Mouse (Mus musculus) forebrain, embryonic 13.5 days (tissue): ENCODE results near the gene Zmpste24. TPM values are rescaled to one million over a fixed set of nuclear protein-coding genes. Genes with fewer than 3 reads are reported as not detected.

ENCODE experiments used
- ATAC-seq: fragments of 200-750 bp; cut with Nextera tagmentation; 2 replicates; pipeline ENCODE4 v1.8.0; 2017
- H3K27ac ChIP-seq: fragments of 300-500 bp; sonication (generic); 2 replicates; pipeline ENCODE4 v1.5.1; 2015; ENCODE audit warnings: inconsistent platforms, mild to moderate bottlenecking, moderate library complexity
- H3K27me3 ChIP-seq: fragments of 300-500 bp; sonication (generic); 2 replicates; pipeline ENCODE4 v1.6.1; 2015; ENCODE audit warnings: mild to moderate bottlenecking, inconsistent platforms
- H3K36me3 ChIP-seq: fragments of 300-500 bp; sonication (generic); 2 replicates; pipeline ENCODE4 v1.6.1; 2015; ENCODE audit warnings: mild to moderate bottlenecking, inconsistent platforms; ENCODE audit not compliant: poor library complexity, severe bottlenecking
- H3K4me1 ChIP-seq: fragments of 300-500 bp; sonication (generic); 2 replicates; pipeline ENCODE4 v1.6.1; 2015; ENCODE audit warnings: inconsistent platforms
- H3K4me2 ChIP-seq: fragments of 300-500 bp; sonication (generic); 2 replicates; pipeline ENCODE4 v1.6.1; 2015; ENCODE audit warnings: inconsistent platforms, mild to moderate bottlenecking, moderate library complexity
- H3K4me3 ChIP-seq: fragments of 300-500 bp; sonication (generic); 2 replicates; pipeline ENCODE4 v1.5.1; 2015; ENCODE audit warnings: mild to moderate bottlenecking, inconsistent platforms
- H3K9ac ChIP-seq: fragments of 300-500 bp; sonication (generic); 2 replicates; pipeline ENCODE4 v1.6.1; 2015; ENCODE audit warnings: mild to moderate bottlenecking, inconsistent platforms
- H3K9me3 ChIP-seq: fragments of 300-500 bp; sonication (generic); replicated peaks from 2 replicates; pipeline ENCODE4 v1.6.1; 2016; ENCODE audit warnings: inconsistent platforms
- WGBS: fragments of 180-500 bp; shearing (Covaris S2); methylation state at CpG from one replicate; pipeline ENCODE4 v1.1.7; 2015; 5-methylcytosine and 5-hydroxymethylcytosine counted together
- polyA plus RNA-seq: library from polyadenylated mRNA; unstranded; fragments of >200 nt; fragmentation: Nextera tagmentation; extraction: Ambion mirVana; gene quantifications from 2 replicates; pipeline ENCODE4 v1.2.1, GENCODE M21; 2015

Zmpste24 gene
- polyA plus RNA-seq, 1 experiment from 2014 or later = 28.1 TPM

- ATAC-seq = no peak
Observed at GRCm38 (mm10) chr4:121028659-121029392, 69.2 kb downstream of the Zmpste24 start.

DNA sequence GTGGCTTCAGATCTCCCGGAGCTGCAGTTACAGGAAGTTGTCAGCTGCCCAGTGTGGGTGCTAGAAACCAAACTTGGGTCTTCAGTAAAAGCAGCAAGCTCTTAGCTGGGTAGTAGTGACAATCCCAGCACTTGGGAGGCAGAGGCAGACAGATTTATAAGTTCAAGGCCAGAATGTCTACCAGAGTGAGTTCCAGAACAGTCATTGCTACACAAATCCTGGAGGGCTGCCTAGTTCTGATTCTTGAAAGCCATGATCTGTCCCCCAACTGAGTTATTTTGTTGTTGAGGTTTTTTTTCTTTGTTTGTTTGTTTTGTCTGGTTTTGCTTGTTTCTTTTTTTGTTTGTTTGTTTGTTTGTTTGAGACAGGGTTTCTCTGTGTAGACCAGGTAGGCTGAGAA is 69.9 kb downstream of the Zmpste24 start:
- Histone ChIP-seq H3K9me3 (no peaks in the 10 kb centered on the region), H3K27me3 (no peaks in the 10 kb centered on the region), H3K27ac (no peak overlapping the region), H3K9ac (no peak overlapping the region), H3K4me2 (no peak overlapping the region), H3K4me1 (no peaks in the 10 kb centered on the region), H3K36me3 (no peaks in the 10 kb centered on the region), H3K4me3 (no peak overlapping the region)
- WGBS = 84% methylated on average over 1 of the region's 1 CpGs
- no peak for ATAC-seq

More at GRCm38 (mm10) chr4:121028659-121029392, 69.2 kb downstream of the Zmpste24 start:
- no peaks in the 10 kb centered on the region for H3K4me1 ChIP-seq
- no peak overlapping the region for H3K27ac ChIP-seq
- H3K36me3 ChIP-seq = no peaks in the 10 kb centered on the region
- H3K9ac ChIP-seq = no peak overlapping the region
- H3K9me3 ChIP-seq = no peaks in the 10 kb centered on the region
- no peaks in the 10 kb centered on the region for H3K27me3 ChIP-seq
- no peak overlapping the region for H3K4me3 ChIP-seq
- no peak overlapping the region for H3K4me2 ChIP-seq
- 25% methylated on average over 14 of the region's 14 CpGs for WGBS

GRCm38 (mm10) chr4:121025681-121026080 is 72.4 kb downstream of the Zmpste24 start:
- Histone ChIP-seq H3K4me2 (no peak overlapping the region), H3K4me3 (no peak overlapping the region), H3K36me3 (no peaks in the 10 kb centered on the region), H3K27me3 (no peaks in the 10 kb centered on the region), H3K9me3 (no peaks in the 10 kb centered on the region), H3K4me1 (no peaks in the 10 kb centered on the region), H3K27ac (no peak overlapping the region), H3K9ac (no peak overlapping the region)
- WGBS = 61% methylated on average over 2 of the region's 2 CpGs
- ATAC-seq = no peak

GRCm38 (mm10) chr4:121023941-121024340 is 74.1 kb downstream of the Zmpste24 start:
- Histone ChIP-seq H3K4me2 (no peak overlapping the region), H3K4me3 (no peak overlapping the region), H3K27me3 (no peaks in the 10 kb centered on the region), H3K4me1 (no peaks in the 10 kb centered on the region), H3K36me3 (no peaks in the 10 kb centered on the region), H3K27ac (no peak overlapping the region), H3K9ac (no peak overlapping the region), H3K9me3 (no peaks in the 10 kb centered on the region)
- ATAC-seq = no peak
- WGBS = 91% methylated on average over 2 of the region's 2 CpGs

- Histone ChIP-seq H3K9me3 (no peaks in the 10 kb centered on the region), H3K36me3 (no peaks in the 10 kb centered on the region), H3K9ac (no peak overlapping the region), H3K27ac (no peak overlapping the region), H3K27me3 (no peaks in the 10 kb centered on the region), H3K4me3 (no peak overlapping the region), H3K4me2 (no peak overlapping the region), H3K4me1 (no peaks in the 10 kb centered on the region)
- WGBS = 86% methylated on average over 7 of the region's 7 CpGs
- ATAC-seq = no peak
Observed at GRCm38 (mm10) chr4:121023464-121023863, 74.6 kb downstream of the Zmpste24 start.

DNA sequence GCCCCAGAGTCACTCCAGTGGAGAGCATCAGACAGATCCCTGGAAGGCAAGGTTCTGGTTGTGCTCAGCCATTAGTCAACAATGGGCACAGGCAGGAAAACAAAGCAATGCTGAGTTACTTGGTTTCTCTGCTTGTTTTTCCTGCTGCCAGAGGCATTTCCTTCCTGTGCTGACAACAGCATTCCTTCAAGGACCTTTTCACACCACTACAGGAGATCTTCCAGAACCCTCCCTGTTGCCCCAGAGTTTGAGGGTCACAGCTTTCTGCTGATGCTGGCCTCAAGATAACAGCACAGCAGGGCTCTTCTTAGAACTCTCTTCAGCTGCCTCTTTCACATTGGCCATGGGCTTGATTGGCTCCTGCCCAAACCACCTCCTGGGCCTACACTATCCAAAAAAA is 76.1 kb downstream of the Zmpste24 start:
- Histone ChIP-seq H3K9ac (no peak overlapping the region), H3K4me3 (no peak overlapping the region), H3K36me3 (no peaks in the 10 kb centered on the region), H3K27ac (no peak overlapping the region), H3K4me1 (peaks cover 3% of the 10 kb centered on the region; the same call in 1 of the 2 replicates), H3K4me2 (no peak overlapping the region), H3K27me3 (no peaks in the 10 kb centered on the region), H3K9me3 (no peaks in the 10 kb centered on the region)
- no peak for ATAC-seq

GRCm38 (mm10) chr4:121020040-121020790 is 77.8 kb downstream of the Zmpste24 start:
- Histone ChIP-seq H3K27me3 (no peaks in the 10 kb centered on the region), H3K9me3 (no peaks in the 10 kb centered on the region), H3K4me1 (peaks cover 15% of the 10 kb centered on the region), H3K9ac (no peak overlapping the region), H3K27ac (no peak overlapping the region), H3K4me2 (no peak overlapping the region), H3K4me3 (no peak overlapping the region), H3K36me3 (no peaks in the 10 kb centered on the region)
- 58% methylated on average over 10 of the region's 10 CpGs for WGBS
- no peak for ATAC-seq

GRCm38 (mm10) chr4:121018250-121018649 is 79.8 kb downstream of the Zmpste24 start:
- Histone ChIP-seq H3K4me2 (no peak overlapping the region), H3K36me3 (no peaks in the 10 kb centered on the region), H3K9ac (no peak overlapping the region), H3K4me1 (peaks cover 18% of the 10 kb centered on the region), H3K27me3 (no peaks in the 10 kb centered on the region), H3K9me3 (no peaks in the 10 kb centered on the region), H3K4me3 (no peak overlapping the region), H3K27ac (no peak overlapping the region)
- WGBS = 92% methylated on average over 3 of the region's 3 CpGs
- ATAC-seq = no peak

DNA sequence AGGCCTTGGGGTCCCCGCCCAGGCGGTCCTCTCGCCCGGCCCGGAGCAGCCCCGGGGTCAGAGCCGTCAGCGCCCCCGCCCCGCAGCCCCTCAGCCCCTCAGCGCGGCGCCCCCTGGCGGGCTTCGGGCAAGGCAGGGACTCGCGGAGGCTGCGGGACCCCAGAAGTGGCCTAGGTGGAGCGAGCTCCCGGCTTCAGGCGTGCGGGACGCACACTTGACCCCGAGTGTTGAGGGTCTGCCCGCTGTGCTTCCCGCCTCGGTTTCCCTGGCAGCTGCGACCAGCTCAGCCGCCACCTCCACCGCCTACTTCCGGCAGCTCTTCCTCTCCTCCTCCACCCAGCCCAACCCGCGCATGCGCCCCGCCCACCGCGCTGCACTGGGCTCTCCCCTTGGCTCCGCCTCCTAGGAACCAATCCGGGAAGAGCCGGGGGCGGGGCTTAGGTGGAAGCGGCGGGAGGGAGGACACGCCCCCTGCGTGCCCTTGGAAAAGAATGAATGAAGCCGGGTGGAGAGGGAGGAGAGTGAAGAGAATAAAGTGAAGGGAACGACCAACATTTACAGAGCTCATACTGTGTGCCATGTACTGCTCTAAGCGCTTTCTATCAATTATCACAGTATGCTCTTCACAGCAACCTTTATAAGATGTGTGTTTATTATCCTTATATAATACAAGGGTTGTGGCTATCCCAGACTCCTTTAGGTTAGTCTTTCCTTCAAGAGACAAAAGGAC is 80.9 kb downstream of the Zmpste24 start, which contains the start of gene Smap2:
Smap2 (minus strand) TSS at position 320 of the 730 bp plus-strand sequence.
- Histone ChIP-seq H3K4me3 (peak within 1 kb of the TSS; percentile 98), H3K27me3 (no peaks in the 10 kb centered on the region), H3K4me1 (peaks cover 18% of the 10 kb centered on the region), H3K9me3 (no peaks in the 10 kb centered on the region), H3K27ac (peak within 1 kb of the TSS; percentile 72; the same call in 1 of the 2 replicates), H3K9ac (peak within 1 kb of the TSS; percentile 95), H3K36me3 (no peaks in the 10 kb centered on the region), H3K4me2 (peak within 1 kb of the TSS; percentile 93)
- ATAC-seq = peak; percentile 98
- WGBS = 1% methylated on average over 29 of the region's 48 CpGs

GRCm38 (mm10) chr4:121016021-121016898 is 81.8 kb downstream of the Zmpste24 start:
- peaks cover 18% of the 10 kb centered on the region for H3K4me1 ChIP-seq

GRCm38 (mm10) chr4:121015268-121015659 is 82.8 kb downstream of the Zmpste24 start:
- Histone ChIP-seq H3K9ac (no peak overlapping the region), H3K4me1 (peaks cover 18% of the 10 kb centered on the region), H3K36me3 (no peaks in the 10 kb centered on the region), H3K27me3 (no peaks in the 10 kb centered on the region), H3K4me2 (peak overlapping the region; percentile 93), H3K27ac (no peak overlapping the region), H3K9me3 (no peaks in the 10 kb centered on the region), H3K4me3 (peak overlapping the region; percentile 98; the same call in 1 of the 2 replicates)
- WGBS = 87% methylated on average over 7 of the region's 7 CpGs
- no peak for ATAC-seq

More at GRCm38 (mm10) chr4:121016021-121016898, 81.8 kb downstream of the Zmpste24 start:
- H3K4me3 ChIP-seq = peak overlapping the region; percentile 98
- H3K27ac ChIP-seq = peak overlapping the region; percentile 72; the same call in 1 of the 2 replicates
- H3K36me3 ChIP-seq = no peaks in the 10 kb centered on the region
- no peaks in the 10 kb centered on the region for H3K9me3 ChIP-seq
- H3K9ac ChIP-seq = peak overlapping the region; percentile 95
- H3K27me3 ChIP-seq = no peaks in the 10 kb centered on the region
- H3K4me2 ChIP-seq = peak overlapping the region; percentile 93
- ATAC-seq = peak; percentile 56
- 9% methylated on average over 39 of the region's 40 CpGs for WGBS
